Mouse (Mus musculus): Measurements from ENCODE around the gene Spint3. TPM values are rescaled to one million over a fixed set of nuclear protein-coding genes. Genes with fewer than 3 reads are reported as not detected.

Gene Spint3
- polyA plus RNA-seq, 2 experiments, result not detected

- WGBS, result 91% methylated on average over 5 of the region's 5 CpGs
- Histone ChIP-seq H3K27me3 (ENCODE audit: control insufficient read depth, insufficient read depth, low read length) (no peaks in the 10 kb centered on the region), H3K36me3 (ENCODE audit: control insufficient read depth, insufficient read depth, low read length) (no peaks in the 10 kb centered on the region), H3K27ac (replicated peaks; ENCODE audit: low read depth, low read length) (no peak overlapping the region), H3K4me3 (replicated peaks; ENCODE audit: low read length) (no peak overlapping the region), H3K4me2 (replicated peaks; ENCODE audit: low read depth, low read length, severe bottlenecking) (no peak overlapping the region), H3K9me3 (ENCODE audit: control insufficient read depth, low read length) (no peaks in the 10 kb centered on the region), H3K4me1 (ENCODE audit: control insufficient read depth, insufficient read depth, low read length) (peaks cover 7% of the 10 kb centered on the region), H3K9ac (ENCODE audit: low read depth, low read length, severe bottlenecking) (no peak overlapping the region)
- DNase-seq (ENCODE audit: low spot score), result no peak
- no peak for ATAC-seq (ENCODE audit: low FRiP score, low read depth)
- no peak for TF ChIP-seq POLR2A (IDR thresholded peaks at IDR 0.05; ENCODE audit: borderline replicate concordance, extremely low read depth, insufficient read depth, insufficient read length)
Observed at GRCm38 (mm10) chr2:164567460-164567859, 5.8 kb downstream of the Spint3 start.

- peaks cover 9% of the 10 kb centered on the region for H3K4me1 ChIP-seq (ENCODE audit: control insufficient read depth, insufficient read depth, low read length)
Observed at GRCm38 (mm10) chr2:164566997-164567396, 6.3 kb downstream of the Spint3 start.

GRCm38 (mm10) chr2:164564346-164564745 is 8.9 kb downstream of the Spint3 start:
- Histone ChIP-seq H3K4me1 (ENCODE audit: control insufficient read depth, insufficient read depth, low read length) (peaks cover 9% of the 10 kb centered on the region), H3K27ac (replicated peaks; ENCODE audit: low read depth, low read length) (no peak overlapping the region), H3K4me3 (replicated peaks; ENCODE audit: low read length) (no peak overlapping the region), H3K4me2 (replicated peaks; ENCODE audit: low read depth, low read length, severe bottlenecking) (peak overlapping the region; percentile 96; the same call in 1 of the 2 replicates), H3K9ac (ENCODE audit: low read depth, low read length, severe bottlenecking) (peak overlapping the region; percentile 74), H3K9me3 (ENCODE audit: control insufficient read depth, low read length) (no peaks in the 10 kb centered on the region), H3K36me3 (ENCODE audit: control insufficient read depth, insufficient read depth, low read length) (no peaks in the 10 kb centered on the region), H3K27me3 (ENCODE audit: control insufficient read depth, insufficient read depth, low read length) (no peaks in the 10 kb centered on the region)
- 78% methylated on average over 5 of the region's 5 CpGs for WGBS
- TF ChIP-seq POLR2A (IDR thresholded peaks at IDR 0.05; ENCODE audit: borderline replicate concordance, extremely low read depth, insufficient read depth, insufficient read length), result no peak
- DNase-seq (ENCODE audit: low spot score), result no peak
- ATAC-seq (ENCODE audit: low FRiP score, low read depth), result no peak

More at GRCm38 (mm10) chr2:164566997-164567396, 6.3 kb downstream of the Spint3 start:
- Histone ChIP-seq H3K27ac (replicated peaks; ENCODE audit: low read depth, low read length) (no peak overlapping the region), H3K36me3 (ENCODE audit: control insufficient read depth, insufficient read depth, low read length) (no peaks in the 10 kb centered on the region), H3K9ac (ENCODE audit: low read depth, low read length, severe bottlenecking) (no peak overlapping the region), H3K4me2 (replicated peaks; ENCODE audit: low read depth, low read length, severe bottlenecking) (no peak overlapping the region), H3K4me3 (replicated peaks; ENCODE audit: low read length) (no peak overlapping the region), H3K9me3 (ENCODE audit: control insufficient read depth, low read length) (no peaks in the 10 kb centered on the region), H3K27me3 (ENCODE audit: control insufficient read depth, insufficient read depth, low read length) (no peaks in the 10 kb centered on the region)
- WGBS, result 92% methylated on average over 2 of the region's 2 CpGs
- no peak for ATAC-seq (ENCODE audit: low FRiP score, low read depth)
- no peak for TF ChIP-seq POLR2A (IDR thresholded peaks at IDR 0.05; ENCODE audit: borderline replicate concordance, extremely low read depth, insufficient read depth, insufficient read length)
- DNase-seq (ENCODE audit: low spot score), result no peak

GRCm38 (mm10) chr2:164563339-164564038 is 9.8 kb downstream of the Spint3 start:
- peak; percentile 71 for DNase-seq (ENCODE audit: low spot score)
- H3K27ac ChIP-seq (replicated peaks; ENCODE audit: low read depth, low read length), result peak overlapping the region; percentile 38; the same call in 1 of the 2 replicates

GRCm38 (mm10) chr2:164562391-164563188 is 10.7 kb downstream of the Spint3 start, which contains the start of gene Wfdc2:
Gene Wfdc2 (plus strand): TSS chr2:164562413.
- H3K36me3 ChIP-seq (ENCODE audit: control insufficient read depth, insufficient read depth, low read length), result no peaks in the 10 kb centered on the region
- peaks cover 9% of the 10 kb centered on the region for H3K4me1 ChIP-seq (ENCODE audit: control insufficient read depth, insufficient read depth, low read length)
- H3K4me2 ChIP-seq (replicated peaks; ENCODE audit: low read depth, low read length, severe bottlenecking), result peak within 1 kb of the TSS; percentile 96
- no peaks in the 10 kb centered on the region for H3K27me3 ChIP-seq (ENCODE audit: control insufficient read depth, insufficient read depth, low read length)
- H3K4me3 ChIP-seq (replicated peaks; ENCODE audit: low read length), result peak within 1 kb of the TSS; percentile 44
- 6% methylated on average over 24 of the region's 24 CpGs for WGBS
- DNase-seq (ENCODE audit: low spot score) (no peak), ATAC-seq (ENCODE audit: low FRiP score, low read depth) (no peak)
- 0 out of 2 replicates have a peak within 1 kb of the TSS, but pooled peaks have one; percentile 38 for H3K27ac ChIP-seq (replicated peaks; ENCODE audit: low read depth, low read length)
- peak within 1 kb of the TSS; percentile 74 for H3K9ac ChIP-seq (ENCODE audit: low read depth, low read length, severe bottlenecking)
- TF ChIP-seq POLR2A (IDR thresholded peaks at IDR 0.05; ENCODE audit: borderline replicate concordance, extremely low read depth, insufficient read depth, insufficient read length), result no peak
- H3K9me3 ChIP-seq (ENCODE audit: control insufficient read depth, low read length), result no peaks in the 10 kb centered on the region

More at GRCm38 (mm10) chr2:164563339-164564038, 9.8 kb downstream of the Spint3 start:
- H3K9me3 ChIP-seq (ENCODE audit: control insufficient read depth, low read length), result no peaks in the 10 kb centered on the region
- H3K36me3 ChIP-seq (ENCODE audit: control insufficient read depth, insufficient read depth, low read length), result no peaks in the 10 kb centered on the region
- peaks cover 9% of the 10 kb centered on the region for H3K4me1 ChIP-seq (ENCODE audit: control insufficient read depth, insufficient read depth, low read length)
- H3K4me3 ChIP-seq (replicated peaks; ENCODE audit: low read length), result peak overlapping the region; percentile 44
- no peaks in the 10 kb centered on the region for H3K27me3 ChIP-seq (ENCODE audit: control insufficient read depth, insufficient read depth, low read length)
- ATAC-seq (ENCODE audit: low FRiP score, low read depth), result peak; percentile 70
- 1% methylated on average over 32 of the region's 32 CpGs for WGBS
- peak overlapping the region; percentile 74 for H3K9ac ChIP-seq (ENCODE audit: low read depth, low read length, severe bottlenecking)
- H3K4me2 ChIP-seq (replicated peaks; ENCODE audit: low read depth, low read length, severe bottlenecking), result peak overlapping the region; percentile 96
- peak; percentile 11; the same call in 1 of the 2 replicates for TF ChIP-seq POLR2A (IDR thresholded peaks at IDR 0.05; ENCODE audit: borderline replicate concordance, extremely low read depth, insufficient read depth, insufficient read length)

Data from limb, embryonic 14.5 days (tissue).